Mouse (Mus musculus): Measurements from ENCODE around the gene Mpl.

GRCm38 (mm10) chr4:118446415-118447153 lies 10.7 kb downstream of the Mpl start:
- TF ChIP-seq POLR2A (IDR thresholded peaks at IDR 0.05; ENCODE audit: borderline replicate concordance, low read depth, low read length) = no peak
- no peak for TF ChIP-seq CTCF (IDR thresholded peaks at IDR 0.05; ENCODE audit: low read depth, low read length)

Measured in bone marrow macrophage, adult 2 months (primary cell).